Mouse (Mus musculus): Measurements from ENCODE around the gene Leng8. TPM values are rescaled to one million over a fixed set of nuclear protein-coding genes. Genes with fewer than 3 reads are reported as not detected.
"Not testable (repeated sequence)": the region's sequence is repeated elsewhere in the genome, so short reads cannot be mapped to it uniquely, and the experiment has no call there.

Gene Leng8
- polyA plus RNA-seq, 1 experiment from 2014 or later: 72.6 TPM

DNA sequence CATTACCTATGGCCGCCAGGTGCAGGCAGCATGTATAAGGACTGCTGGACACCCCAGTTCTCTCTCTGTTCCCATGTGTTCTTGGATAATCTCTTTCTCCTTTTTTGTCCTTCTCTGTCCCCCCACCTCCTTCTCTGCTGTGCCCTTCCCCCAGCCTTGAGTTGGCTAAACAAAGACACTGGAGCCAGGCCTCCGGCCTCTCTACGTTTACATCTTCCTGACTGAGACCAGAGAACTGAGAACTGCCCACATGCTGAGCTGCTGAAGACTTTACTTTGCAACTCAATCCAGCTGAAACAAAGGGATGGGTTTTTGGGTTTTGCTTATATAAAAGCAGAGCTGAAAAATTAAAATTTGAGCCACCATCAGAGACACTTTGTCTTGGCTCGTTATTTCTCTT lies 18.1 kb downstream of the Leng8 start:
- H3K27me3 ChIP-seq (ENCODE audit: insufficient read depth, poor library complexity, severe bottlenecking): peaks cover 25% of the 10 kb centered on the region
- 41% methylated on average over 4 of the region's 4 CpGs for WGBS
- no peaks in the 10 kb centered on the region for H3K9me3 ChIP-seq
- peaks cover 4% of the 10 kb centered on the region; the same call in 1 of the 2 replicates for H3K36me3 ChIP-seq
- no peak overlapping the region for H3K4me3 ChIP-seq
- DNase-seq (ENCODE audit: low spot score): no peak
- no peak overlapping the region for H3K27ac ChIP-seq
- H3K4me1 ChIP-seq: peaks cover 16% of the 10 kb centered on the region

DNA sequence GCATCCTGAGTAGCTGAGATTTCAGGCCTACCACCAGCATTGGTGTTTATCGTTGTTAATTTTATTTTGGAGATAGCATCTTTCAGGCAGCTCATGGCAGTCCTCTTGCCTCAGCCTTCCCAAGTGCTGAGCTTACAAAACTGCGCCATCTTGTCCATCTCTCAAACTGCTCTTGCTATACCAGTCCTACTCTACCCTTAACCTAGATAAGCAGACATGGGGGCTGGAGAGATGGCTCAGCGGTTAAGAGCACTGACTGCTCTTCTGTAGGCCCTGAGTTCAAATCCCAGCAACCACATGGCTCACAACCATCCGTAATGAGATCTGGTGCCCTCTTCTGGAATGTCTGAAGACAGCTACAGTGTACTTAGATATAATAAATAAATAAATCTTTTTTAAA lies 24.8 kb downstream of the Leng8 start:
- not testable (repeated sequence) for H3K4me3 ChIP-seq; H3K9me3 ChIP-seq; H3K27me3 ChIP-seq (ENCODE audit: insufficient read depth, poor library complexity, severe bottlenecking); DNase-seq (ENCODE audit: low spot score); H3K36me3 ChIP-seq; H3K27ac ChIP-seq
- 91% methylated on average over 4 of the region's 4 CpGs for WGBS
- peaks cover 21% of the 10 kb centered on the region for H3K4me1 ChIP-seq

DNA sequence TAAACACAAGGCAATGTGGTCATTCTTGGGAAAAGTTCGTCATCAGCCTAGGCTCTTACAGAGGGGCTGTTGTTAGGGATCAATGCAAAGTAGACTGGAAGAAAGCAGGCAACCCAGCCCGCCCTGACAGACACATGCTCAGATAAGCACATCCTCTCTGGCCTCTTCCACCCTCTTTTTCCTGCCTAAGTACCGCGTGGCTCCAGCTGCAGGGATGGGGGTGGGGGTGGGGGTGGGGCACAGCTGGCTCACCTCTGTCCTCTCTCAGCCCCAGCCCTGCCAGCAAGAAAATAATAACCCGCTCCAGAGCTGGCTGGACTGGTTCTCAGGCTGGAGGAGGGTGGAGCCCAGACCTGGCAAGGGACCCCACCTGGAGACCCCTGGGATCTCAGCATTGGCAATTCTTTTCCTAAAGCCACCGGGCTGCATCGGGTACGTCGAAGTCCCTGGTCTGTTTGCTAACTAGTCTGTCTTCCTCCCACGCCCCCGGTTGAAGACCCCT lies 26.8 kb downstream of the Leng8 start:
- no peaks in the 10 kb centered on the region for H3K27me3 ChIP-seq (ENCODE audit: insufficient read depth, poor library complexity, severe bottlenecking)
- no peaks in the 10 kb centered on the region for H3K9me3 ChIP-seq
- H3K4me1 ChIP-seq: peaks cover 21% of the 10 kb centered on the region
- peak overlapping the region; percentile 86 for H3K27ac ChIP-seq
- WGBS: 0% methylated on average over 11 of the region's 11 CpGs
- H3K4me3 ChIP-seq: peak overlapping the region; percentile 68
- no peak for DNase-seq (ENCODE audit: low spot score)
- no peaks in the 10 kb centered on the region for H3K36me3 ChIP-seq

DNA sequence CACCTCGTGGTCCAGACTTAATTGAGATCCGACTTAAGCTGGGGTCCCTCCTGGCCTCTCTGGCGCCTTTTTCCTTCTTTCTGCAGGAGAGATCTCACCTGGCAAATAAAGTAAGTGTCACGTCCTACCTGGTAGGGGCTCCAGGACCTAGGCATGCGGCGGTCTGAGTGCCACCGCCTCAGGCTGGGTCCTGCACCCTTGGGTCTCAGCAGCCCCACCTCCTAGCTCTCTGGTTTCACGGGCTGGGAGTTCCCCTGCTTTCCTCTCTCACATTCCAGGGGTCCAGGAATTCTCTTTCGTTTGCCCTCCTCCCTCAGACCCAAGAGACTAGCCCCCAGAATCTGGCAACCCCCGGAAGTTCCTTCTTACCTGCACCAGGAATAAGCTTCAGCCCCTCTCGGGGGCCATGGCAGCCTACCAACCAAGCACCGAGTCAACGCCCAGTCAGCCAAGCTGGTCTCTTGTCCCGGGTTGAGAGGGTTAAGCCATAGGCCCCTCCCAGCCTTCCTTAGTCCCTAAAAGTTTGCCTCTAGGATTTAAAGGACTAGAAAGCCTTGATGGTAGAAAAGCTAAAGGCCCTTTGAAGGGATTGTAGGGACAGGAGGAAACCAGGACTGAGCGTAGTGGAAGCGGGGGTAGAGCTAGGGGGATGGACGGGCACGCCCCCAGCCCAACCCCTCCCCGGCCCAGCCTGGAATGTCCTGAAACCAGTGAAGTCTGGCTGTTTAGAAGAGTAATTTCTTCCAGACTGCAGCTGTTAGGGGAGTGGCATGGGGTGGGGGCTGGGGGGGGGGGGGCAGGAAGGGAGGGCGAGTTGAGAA lies 27.5 kb downstream of the Leng8 start, which contains the start of gene Cdc42ep5:
Gene Cdc42ep5 (minus strand): TSS at position 771 of the 821 bp plus-strand sequence.
- DNase-seq (ENCODE audit: low spot score): peak; percentile 87
- Histone ChIP-seq H3K27me3 (ENCODE audit: insufficient read depth, poor library complexity, severe bottlenecking) (no peaks in the 10 kb centered on the region), H3K4me3 (peak within 1 kb of the TSS; percentile 68), H3K4me1 (peaks cover 21% of the 10 kb centered on the region), H3K27ac (peak within 1 kb of the TSS; percentile 86), H3K9me3 (no peaks in the 10 kb centered on the region), H3K36me3 (no peaks in the 10 kb centered on the region)
- under 1% methylated on average over 19 of the region's 20 CpGs for WGBS

DNA sequence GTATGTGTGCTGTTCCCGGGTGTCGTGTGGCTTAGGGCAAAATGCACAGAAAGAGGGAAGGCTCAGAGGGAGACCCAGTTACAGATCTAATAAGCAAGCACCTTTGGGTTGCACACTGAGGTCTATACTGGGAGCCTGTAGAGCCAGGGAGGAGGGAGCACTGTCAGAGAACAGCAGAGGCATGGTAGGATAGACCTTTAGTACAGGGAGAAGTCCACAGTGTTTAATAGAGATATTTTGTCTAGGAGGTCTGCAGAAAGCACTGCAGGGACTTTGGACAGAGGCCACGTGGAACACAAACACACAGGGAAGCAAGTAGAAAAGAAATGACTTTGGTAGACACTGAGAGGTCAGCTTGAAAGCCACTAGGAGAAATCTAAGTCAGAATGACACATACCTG lies 28.4 kb downstream of the Leng8 start:
- Histone ChIP-seq H3K4me3 (peak overlapping the region; percentile 68), H3K4me1 (peaks cover 21% of the 10 kb centered on the region), H3K36me3 (no peaks in the 10 kb centered on the region), H3K9me3 (no peaks in the 10 kb centered on the region), H3K27me3 (ENCODE audit: insufficient read depth, poor library complexity, severe bottlenecking) (no peaks in the 10 kb centered on the region), H3K27ac (peak overlapping the region; percentile 86; the same call in 1 of the 2 replicates)
- WGBS: 17% methylated on average over 3 of the region's 3 CpGs
- no peak for DNase-seq (ENCODE audit: low spot score)

DNA sequence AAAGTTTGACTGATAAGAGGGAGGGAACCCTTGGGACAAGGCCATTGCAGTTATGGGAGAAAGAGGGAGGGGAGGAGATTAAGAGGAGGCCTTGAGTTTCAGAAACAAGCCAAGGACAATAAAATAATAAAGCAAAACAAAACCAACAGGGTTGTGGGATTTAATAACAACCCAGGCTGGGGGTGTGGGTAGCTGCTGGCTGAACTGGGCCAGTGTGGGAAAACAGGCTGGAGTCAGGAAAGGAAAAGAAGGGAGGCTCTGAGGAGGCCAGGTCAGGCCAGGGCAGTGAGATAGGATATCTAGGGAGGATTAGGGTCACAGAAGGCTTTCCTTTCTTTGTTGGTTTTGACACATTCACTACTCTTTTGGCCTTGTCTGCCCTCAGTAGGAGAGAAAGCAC lies 30.3 kb downstream of the Leng8 start:
- Histone ChIP-seq H3K27ac (no peak overlapping the region), H3K36me3 (no peaks in the 10 kb centered on the region), H3K9me3 (no peaks in the 10 kb centered on the region), H3K4me3 (no peak overlapping the region), H3K27me3 (ENCODE audit: insufficient read depth, poor library complexity, severe bottlenecking) (no peaks in the 10 kb centered on the region), H3K4me1 (peaks cover 21% of the 10 kb centered on the region)
- DNase-seq (ENCODE audit: low spot score): no peak

DNA sequence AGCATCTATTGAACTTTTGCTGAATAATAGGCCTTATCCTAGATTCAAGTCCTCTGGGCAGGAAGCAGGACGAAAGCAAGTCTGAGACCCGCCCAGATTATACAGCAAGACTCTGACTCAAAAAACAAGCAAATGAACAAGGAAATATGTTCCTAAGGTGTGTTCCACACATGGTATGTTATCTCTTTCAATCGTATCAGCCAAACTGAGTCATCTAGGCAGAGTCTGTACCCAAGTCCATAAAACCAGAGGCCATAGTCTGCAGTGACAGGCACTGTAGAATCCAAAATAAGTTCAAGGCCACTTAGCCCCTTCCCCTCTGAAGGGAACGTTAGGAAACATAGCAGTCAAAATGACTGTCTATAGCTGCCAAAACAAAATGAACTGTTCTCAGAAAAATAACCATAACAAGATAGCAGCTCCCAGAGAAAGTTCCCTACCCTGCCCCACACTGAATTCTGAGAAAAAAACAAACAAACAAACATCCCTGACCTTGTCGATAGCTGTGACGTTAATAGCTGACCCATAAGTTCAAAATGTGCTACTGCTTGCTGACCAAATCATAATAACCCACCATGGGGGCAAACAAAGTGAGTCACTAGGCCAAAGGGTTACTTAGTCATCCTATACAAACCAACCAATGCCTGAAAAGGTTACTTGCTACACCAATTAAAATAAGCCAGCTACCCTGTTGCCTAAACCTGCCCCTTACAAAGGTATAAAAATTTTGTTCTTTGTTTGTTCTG lies 33.5 kb downstream of the Leng8 start:
- Histone ChIP-seq H3K36me3 (no peaks in the 10 kb centered on the region), H3K27me3 (ENCODE audit: insufficient read depth, poor library complexity, severe bottlenecking) (no peaks in the 10 kb centered on the region), H3K4me3 (no peak overlapping the region), H3K9me3 (no peaks in the 10 kb centered on the region), H3K27ac (no peak overlapping the region), H3K4me1 (no peaks in the 10 kb centered on the region)
- DNase-seq (ENCODE audit: low spot score): no peak
- 73% methylated on average over 6 of the region's 6 CpGs for WGBS

DNA sequence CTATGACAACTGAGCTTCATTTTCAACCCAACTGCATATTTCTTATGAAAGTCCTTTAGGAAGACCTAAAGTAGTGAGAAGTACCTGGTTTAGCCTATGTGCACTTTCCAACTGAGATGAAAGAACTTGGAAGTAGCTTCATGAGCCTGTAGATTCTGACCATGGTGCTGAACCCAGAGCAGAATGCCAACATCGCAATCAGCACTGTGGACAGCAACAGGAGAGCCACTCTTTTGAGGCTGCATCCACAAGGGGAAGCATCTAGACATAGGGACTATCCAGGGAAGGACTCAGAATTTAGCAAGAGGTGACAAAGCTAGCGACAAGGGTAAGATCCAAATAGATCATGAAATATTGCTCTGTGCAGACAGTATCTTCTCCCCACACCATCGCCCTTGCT lies 41.6 kb downstream of the Leng8 start:
- H3K36me3 ChIP-seq: no peaks in the 10 kb centered on the region
- DNase-seq (ENCODE audit: low spot score): peak; percentile 76

More for the DNA sequence above, 41.6 kb downstream of the Leng8 start:
- WGBS: 38% methylated on average over 3 of the region's 3 CpGs
- Histone ChIP-seq H3K4me1 (no peaks in the 10 kb centered on the region), H3K9me3 (no peaks in the 10 kb centered on the region), H3K27me3 (ENCODE audit: insufficient read depth, poor library complexity, severe bottlenecking) (no peaks in the 10 kb centered on the region), H3K27ac (no peak overlapping the region), H3K4me3 (no peak overlapping the region)

Other genes with a start within 250 kb of the Leng8 start
- gene Gm14548, start 238.9 kb upstream of the Leng8 start, polyA plus RNA-seq (2016; fragmentation: Nextera tagmentation; extraction: Ambion mirVana): not detected in 2 replicates
- not detected in 2 replicates for gene Lilra6, start 221.5 kb upstream of the Leng8 start, polyA plus RNA-seq (2016; fragmentation: Nextera tagmentation; extraction: Ambion mirVana)
- gene Lair1, start 73.8 kb upstream of the Leng8 start, polyA plus RNA-seq (2016; fragmentation: Nextera tagmentation; extraction: Ambion mirVana): 0.15 and 0.21 TPM in 2 replicates
- 0.54 and 0.83 TPM in 2 replicates for gene Ttyh1, start 17.6 kb upstream of the Leng8 start, polyA plus RNA-seq (2016; fragmentation: Nextera tagmentation; extraction: Ambion mirVana)
- 1.8 and 2.2 TPM in 2 replicates for gene Leng9, start 13.3 kb downstream of the Leng8 start, polyA plus RNA-seq (2016; fragmentation: Nextera tagmentation; extraction: Ambion mirVana)
- 27.4 and 35.7 TPM in 2 replicates for gene Cdc42ep5, start 27.8 kb downstream of the Leng8 start, polyA plus RNA-seq (2016; fragmentation: Nextera tagmentation; extraction: Ambion mirVana)
- gene Lilra5, start 100.7 kb downstream of the Leng8 start, polyA plus RNA-seq (2016; fragmentation: Nextera tagmentation; extraction: Ambion mirVana): not detected in 2 replicates
- gene Ncr1, start 200.7 kb downstream of the Leng8 start, polyA plus RNA-seq (2016; fragmentation: Nextera tagmentation; extraction: Ambion mirVana): not detected in 2 replicates

Measured in heart, embryonic 10.5 days (tissue).